Mouse (Mus musculus) layer of hippocampus, postnatal 36 days (tissue): ENCODE measurements at regions not wholly inside any gene's neighbourhood (a gene's known extent, or its start where the extent isn't known, plus 50 kb on each side); places are given as distances from the start of the nearest gene placed in this dataset.

Experiments
- DNase-seq, 2 experiments: peaks; one replicate each; pipeline ENCODE4 v3.0.0; 2022

- peak; percentile 81 for DNase-seq
Measured at GRCm38 (mm10) chr5:149338016-149338696, 73.4 kb upstream of the Medag start.

- no peak for DNase-seq
Measured at GRCm38 (mm10) chr5:149338697-149339078, 72.9 kb upstream of the Medag start.

GRCm38 (mm10) chr5:149340361-149340760 is 71.2 kb upstream of the Medag start:
- no peak for DNase-seq

- DNase-seq = no peak
Measured at GRCm38 (mm10) chr5:149341461-149341860, 70.1 kb upstream of the Medag start.

- no peak for DNase-seq
Measured at GRCm38 (mm10) chr5:149343610-149344527, 67.7 kb upstream of the Medag start.

- no peak for DNase-seq
Measured at GRCm38 (mm10) chr5:149344528-149344855, 67.1 kb upstream of the Medag start.

GRCm38 (mm10) chr5:149345161-149345560 is 66.4 kb upstream of the Medag start:
- no peak for DNase-seq

GRCm38 (mm10) chr5:149349685-149350084 is 61.9 kb upstream of the Medag start:
- no peak for DNase-seq

GRCm38 (mm10) chr5:149353039-149353655 is 58.4 kb upstream of the Medag start:
- no peak for DNase-seq

- no peak for DNase-seq
Measured at GRCm38 (mm10) chr5:149354448-149355115, 57.0 kb upstream of the Medag start.

- no peak for DNase-seq
Measured at GRCm38 (mm10) chr5:149355131-149355530, 56.4 kb upstream of the Medag start.

GRCm38 (mm10) chr5:149356970-149357369 is 54.6 kb upstream of the Medag start:
- no peak for DNase-seq
